Mouse (Mus musculus) right cerebral cortex, adult 18-20 months (tissue): ENCODE measurements around the gene Ak5.
"Not testable (repeated sequence)": the region's sequence is repeated elsewhere in the genome, so short reads cannot be mapped to it uniquely, and the experiment has no call there.

ENCODE experiments used
- DNase-seq: peaks from one replicate; pipeline ENCODE4 v3.0.0; 2022; ENCODE audit warnings: mixed read lengths

The Ak5 gene

DNA sequence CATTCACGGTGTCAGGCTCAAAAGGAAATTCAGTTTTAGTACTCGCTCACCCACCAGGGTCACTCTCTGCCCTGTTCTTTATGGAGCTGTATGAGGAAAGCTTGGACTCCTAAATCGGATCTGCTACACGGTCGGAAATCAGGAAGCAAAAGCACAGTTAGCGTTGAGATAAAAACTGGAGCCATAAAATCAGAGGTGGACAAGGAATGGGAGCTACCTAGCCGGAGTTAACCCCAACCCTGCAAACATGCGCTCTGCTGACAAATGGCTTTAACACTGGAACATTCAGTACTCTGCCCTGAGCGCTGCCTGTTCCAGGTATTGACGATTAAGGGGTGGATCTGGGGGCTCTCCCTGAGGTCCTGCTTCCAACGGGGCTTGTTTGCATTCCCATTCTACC, 47.6 kb downstream of the Ak5 start:
- no peak for DNase-seq

GRCm38 (mm10) chr3:152620058-152620457, 48.1 kb downstream of the Ak5 start:
- no peak for DNase-seq

- DNase-seq: no peak
Observed at GRCm38 (mm10) chr3:152609076-152609475, 59.1 kb downstream of the Ak5 start.

DNA sequence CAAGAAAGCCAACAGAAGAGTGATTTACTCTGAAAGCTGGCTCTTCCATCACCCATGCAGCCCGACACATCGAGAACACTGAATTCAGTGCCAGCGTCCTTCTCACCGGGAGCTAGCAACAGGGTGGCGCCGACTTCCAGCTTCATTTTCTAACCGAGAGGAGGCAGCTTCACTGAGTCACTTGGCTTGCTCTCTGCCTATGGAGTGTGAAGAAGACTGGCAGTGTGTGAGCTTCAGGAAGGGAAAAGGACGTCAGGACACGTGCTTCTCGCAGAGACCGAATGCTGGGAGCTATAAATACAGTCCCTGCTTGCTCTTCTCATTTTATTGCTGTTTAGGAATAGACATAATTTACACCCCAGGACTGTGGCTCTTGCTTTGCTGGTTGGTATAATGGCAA, 62.3 kb downstream of the Ak5 start:
- peak; percentile 90 for DNase-seq

- no peak for DNase-seq
Observed at GRCm38 (mm10) chr3:152599679-152600078, 68.5 kb downstream of the Ak5 start.

DNA sequence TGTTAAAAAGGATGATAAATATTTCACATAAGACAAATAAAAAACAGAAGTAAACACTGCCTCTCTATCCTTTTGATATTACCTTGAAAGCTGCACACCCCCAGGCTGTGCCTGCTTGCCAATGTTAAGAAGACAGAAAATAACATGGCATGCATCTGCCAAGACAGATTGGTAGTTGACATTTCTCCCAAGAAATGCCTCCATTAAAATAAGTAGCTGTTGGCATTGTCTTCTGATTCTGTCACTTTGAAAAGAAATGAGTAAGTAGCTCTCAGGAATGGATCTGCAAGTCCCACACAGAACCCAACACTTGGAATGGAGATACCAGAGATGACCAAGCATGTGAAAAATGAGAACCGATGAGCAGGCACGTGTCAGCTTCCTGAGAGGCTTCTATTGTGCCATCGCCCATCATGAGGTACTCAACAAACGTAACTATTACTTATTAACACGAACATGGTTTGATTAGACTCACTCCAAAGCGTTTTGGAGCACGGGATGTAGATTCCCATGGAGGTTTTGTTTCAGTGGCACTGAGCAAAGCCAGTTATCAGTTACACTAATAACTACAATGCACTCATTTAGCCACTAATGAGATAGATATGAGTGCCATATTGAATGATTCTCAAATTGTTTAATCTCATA, 71.6 kb downstream of the Ak5 start:
- DNase-seq: no peak

- DNase-seq: peak; percentile 85
Observed at GRCm38 (mm10) chr3:152592767-152593425, 75.3 kb downstream of the Ak5 start.

DNA sequence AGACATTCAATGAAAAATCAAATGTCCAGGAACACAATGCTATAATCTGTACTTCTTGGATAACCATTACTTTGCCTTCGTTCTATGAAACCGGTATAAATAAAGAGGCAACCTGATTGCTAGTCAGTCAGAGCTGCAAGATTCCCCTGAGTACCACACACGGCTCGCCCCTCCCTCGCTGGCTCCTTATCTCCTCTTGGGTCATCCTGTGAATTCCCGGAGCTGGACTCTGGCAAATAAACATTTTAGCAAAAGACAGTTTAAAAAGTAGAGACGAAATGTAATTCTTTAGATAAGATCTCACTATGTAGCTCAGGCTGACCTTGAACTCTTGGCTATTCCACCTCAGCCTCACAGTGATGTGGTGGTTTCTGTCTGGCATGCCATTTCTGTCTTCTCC, 77.7 kb downstream of the Ak5 start:
- DNase-seq: no peak

- not testable (repeated sequence) for DNase-seq
Observed at GRCm38 (mm10) chr3:152589101-152589500, 79.1 kb downstream of the Ak5 start.

DNA sequence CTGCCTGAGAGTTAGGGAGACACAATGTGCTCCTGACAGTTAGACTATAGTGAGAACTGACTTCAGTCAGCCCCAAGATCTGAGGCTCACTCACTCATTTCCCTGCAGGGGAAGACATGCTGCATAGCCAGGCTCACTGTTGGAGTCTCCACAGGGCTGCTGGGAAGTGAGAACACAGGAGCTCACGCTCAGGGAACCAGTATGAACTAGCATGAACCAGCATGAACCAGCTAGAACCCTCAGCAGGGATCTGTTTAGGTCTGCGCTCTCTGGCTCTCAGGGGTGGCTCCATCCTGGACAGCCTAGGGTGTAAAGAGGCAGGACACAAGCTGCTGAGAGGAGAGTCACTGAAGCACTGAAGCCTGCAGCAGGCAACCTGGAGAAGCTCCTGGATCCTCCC, 81.2 kb downstream of the Ak5 start:
- no peak for DNase-seq

DNA sequence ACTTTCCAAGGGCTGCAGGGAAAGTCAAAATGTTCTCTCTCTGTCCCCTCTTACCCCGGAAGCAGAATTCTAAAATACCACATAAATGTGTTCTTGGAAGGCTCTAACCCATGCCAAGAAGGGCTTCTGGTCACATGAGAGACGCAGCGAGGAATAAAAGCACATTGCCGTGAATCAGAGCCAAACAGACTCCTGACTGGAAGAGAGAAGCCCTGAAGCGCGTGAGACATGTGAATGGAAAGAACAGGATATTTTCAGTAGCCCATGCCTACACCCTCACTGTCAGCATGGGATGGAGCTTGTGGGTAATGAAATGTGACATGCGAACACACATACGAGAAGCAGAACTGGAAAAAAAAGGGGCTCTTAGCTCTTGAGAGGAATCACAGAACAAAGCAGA, 82.0 kb downstream of the Ak5 start:
- peak; percentile 48 for DNase-seq

DNA sequence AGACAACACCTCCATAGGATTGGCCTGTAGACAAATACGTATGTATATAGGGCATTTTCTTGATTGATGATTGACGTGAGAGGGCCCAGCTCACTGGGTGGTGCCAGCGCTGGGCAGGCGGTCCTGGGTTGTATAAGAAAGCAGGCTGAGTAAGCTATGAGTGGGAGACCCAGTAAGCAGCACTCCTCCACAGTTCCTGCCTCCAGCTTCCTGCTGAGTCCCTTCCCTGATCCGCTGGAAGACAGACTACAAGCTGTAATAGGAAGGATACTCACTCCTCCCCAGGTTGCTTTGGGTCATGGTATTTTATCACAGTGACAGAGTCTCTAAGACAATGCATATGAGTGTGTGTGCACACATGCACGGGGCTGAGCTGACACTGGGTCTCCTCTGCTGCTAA, 82.6 kb downstream of the Ak5 start:
- peak; percentile 39 for DNase-seq

- no peak for DNase-seq
Observed at GRCm38 (mm10) chr3:152583033-152583432, 85.1 kb downstream of the Ak5 start.

GRCm38 (mm10) chr3:152581853-152582252, 86.3 kb downstream of the Ak5 start:
- DNase-seq: not testable (repeated sequence)

DNA sequence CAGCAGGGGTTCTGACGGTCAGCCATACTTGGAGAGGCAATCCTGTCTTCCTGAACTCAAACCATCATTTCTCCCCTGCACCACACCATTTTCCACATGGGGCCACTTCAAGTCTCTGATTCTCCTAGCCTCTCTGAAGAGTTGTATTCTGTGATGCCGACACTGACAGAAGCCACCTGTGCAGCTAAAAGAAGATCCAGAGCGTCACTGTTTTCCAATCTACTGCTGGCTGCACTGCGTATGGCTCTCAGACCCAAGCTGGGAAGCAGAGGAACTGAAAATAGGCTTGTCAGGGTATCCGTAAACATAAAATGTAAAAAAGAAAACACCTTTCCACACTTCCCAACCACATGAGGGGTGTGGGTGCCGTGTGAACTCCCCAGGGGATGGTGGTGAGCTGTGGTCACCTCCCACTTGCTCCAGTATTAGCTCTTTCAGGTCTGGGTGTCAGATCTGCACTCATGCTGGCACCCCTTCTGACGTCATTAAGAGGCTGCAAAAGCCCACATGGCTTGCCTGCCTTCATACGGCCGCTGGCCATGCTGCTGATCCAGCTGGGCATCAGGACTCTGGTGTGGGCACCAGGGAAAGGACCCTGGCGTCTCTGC, 88.1 kb downstream of the Ak5 start:
- peak; percentile 46 for DNase-seq

DNA sequence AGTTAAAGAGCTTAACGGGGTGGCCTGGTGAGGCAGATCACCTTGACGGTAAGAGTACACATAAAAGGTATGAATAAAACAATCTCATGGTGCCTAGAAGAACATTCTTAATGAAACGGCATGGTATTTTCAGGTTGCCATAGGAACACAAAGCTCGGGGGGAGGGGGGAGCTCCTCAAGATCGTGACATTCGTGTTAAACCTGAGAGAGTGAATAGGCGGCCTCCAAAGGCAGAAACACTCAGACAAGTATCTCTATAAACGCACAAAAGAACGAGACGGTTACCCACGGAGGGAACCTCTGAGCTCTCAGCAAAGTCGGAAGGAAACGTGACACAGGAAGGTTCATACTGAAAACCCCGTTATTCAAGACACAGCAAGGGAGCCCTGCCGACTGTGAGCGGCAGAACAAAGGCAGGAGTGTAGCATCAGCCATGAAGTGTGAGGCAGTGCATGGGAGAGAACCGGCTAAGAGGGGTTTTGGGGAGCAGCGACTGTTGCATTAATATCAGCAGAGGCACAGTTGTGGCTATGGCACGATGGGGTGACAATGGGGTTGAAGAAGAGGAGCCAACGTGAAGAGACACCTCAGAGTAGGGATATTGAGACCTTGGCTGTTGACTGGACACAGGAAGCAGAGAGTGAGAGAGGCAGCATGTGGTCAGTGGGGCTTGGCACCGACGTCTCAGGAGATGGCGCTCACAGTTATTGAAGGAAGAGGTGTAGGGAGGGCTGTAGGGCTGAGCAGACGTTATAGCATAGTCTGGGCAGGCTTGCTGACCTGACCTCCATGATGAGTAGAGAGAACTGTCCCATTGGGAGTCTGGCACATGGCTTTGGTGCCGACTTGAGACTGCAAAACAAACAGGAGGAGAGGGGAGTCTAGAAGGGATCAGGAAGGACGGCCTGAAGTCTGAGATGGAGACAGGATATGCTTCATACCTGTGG, 89.6 kb downstream of the Ak5 start:
- DNase-seq: no peak

DNA sequence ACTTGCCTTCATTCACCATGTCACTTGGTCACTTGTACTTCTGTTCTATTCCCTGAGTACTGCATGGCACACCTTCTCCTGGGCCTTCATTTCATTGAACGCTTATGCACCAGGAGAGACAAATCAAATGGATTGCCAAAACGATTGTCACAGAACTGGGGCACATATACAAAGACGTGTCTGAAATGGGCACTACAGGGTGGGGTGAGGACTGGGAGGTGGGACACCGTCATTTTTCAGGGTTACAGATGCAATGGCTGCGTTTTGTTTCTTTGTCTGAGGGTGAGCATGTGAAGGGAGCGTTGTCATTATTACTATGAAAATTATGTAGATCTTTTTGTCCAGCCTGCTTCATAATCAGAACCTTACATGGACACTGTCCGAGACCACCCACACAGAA, 90.4 kb downstream of the Ak5 start:
- no peak for DNase-seq

GRCm38 (mm10) chr3:152577273-152577672, 90.9 kb downstream of the Ak5 start:
- DNase-seq: no peak

- no peak for DNase-seq
Observed at GRCm38 (mm10) chr3:152569242-152569605, 98.9 kb downstream of the Ak5 start.

GRCm38 (mm10) chr3:152568455-152569241, 99.5 kb downstream of the Ak5 start:
- DNase-seq: no peak

- no peak for DNase-seq
Observed at GRCm38 (mm10) chr3:152564516-152565113, 103.5 kb downstream of the Ak5 start.

DNA sequence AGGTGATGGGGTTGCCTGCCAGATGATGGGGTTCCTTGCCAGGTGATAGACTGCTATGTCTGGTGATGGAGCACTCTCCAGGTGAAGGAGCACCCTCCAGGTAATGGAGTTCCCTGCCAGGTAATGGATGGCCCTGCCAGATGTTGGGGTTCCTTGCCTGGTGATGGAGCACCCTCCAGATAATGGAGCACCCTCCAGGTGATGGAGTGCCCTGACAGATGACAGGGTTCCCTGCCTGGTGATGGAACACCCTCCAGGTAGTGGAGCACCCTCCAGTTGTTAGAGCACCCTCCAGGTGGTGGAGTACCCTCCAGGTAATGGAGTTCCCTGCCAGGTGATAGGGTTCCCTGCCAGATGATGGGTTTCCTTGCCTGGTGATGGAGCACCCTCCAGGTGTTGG, 104.3 kb downstream of the Ak5 start:
- no peak for DNase-seq
